Mouse (Mus musculus): Measurements from ENCODE around the gene Hist1h4d.

DNA sequence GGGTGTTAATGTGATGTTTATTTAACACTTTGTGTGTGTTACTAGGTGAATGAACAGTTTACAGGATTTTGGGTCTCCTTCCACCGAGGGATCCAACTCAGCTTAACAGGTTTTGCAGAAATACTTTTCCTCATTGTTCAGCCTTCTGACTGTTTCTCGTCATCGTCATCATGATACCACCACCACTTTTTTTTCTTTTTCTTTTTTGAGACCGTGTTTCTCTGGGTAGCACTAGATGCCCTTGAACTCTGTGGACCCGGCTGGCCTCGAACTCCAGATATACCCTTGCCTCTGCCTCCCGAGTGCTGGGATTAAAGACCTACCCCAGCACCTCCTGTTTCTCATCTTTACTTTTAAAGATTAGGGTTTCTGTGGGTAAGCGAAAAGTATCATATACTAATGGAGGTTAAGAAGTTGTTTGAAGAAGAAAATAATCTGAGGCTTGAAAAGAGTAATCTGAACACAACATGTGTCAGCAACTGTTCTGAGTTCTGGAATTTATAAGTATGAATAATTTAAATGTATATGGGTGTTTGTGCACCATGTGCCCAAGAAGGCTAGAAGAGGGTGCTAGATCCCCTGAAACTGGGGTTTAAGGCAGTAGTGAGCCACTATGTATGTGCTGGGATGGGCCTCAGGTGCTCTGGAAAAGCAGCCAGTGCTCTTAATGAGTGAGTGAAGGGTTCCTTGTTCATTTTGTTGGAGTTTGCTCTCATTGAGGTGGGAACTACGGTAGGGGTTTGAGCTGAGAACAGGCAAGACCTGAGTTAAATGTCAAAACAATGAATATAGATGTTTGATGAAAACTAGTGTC is 48.9 kb upstream of the Hist1h4d start:
- TF ChIP-seq POLR2A (IDR thresholded peaks at IDR 0.05; ENCODE audit: borderline replicate concordance, insufficient read depth, low read length) (no peak), CTCF (IDR thresholded peaks at IDR 0.05; ENCODE audit: borderline replicate concordance, insufficient read depth, low read depth, low read length) (no peak)

Data from cerebellum, adult 2 months (tissue).